16 mouse cellular contexts compared by ENCODE assay signal in the genomic region with DNA sequence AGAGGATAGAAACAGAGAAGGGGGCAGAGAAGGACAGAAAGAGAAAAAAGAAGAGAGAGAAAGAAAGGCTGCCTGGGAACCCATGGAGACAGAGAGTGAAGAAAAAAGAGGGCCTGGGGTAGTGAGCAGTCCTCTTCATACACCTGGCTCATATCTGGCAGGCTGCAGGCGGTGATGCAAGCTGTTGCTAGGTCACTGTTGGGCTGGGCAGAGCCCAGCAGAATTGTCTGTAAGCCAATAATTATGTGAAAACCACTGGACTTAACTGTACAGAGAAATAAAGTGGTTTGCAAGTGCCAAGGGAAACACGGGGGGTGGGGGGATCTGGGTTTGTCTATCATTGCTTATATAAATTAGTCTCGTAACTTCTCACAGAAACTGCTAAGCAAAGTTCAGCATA.
DNase-seq lines count a peak whose midpoint lies in the region; ATAC-seq and TF ChIP-seq lines count a peak whose summit lies in the region.
"Had no signal": no experiment of that assay in that cellular context is flagged by ENCODE, and none has a peak within 500 bp of the region (broad histone marks: within the 10 kb centered on the region; RNA-seq: fewer than 3 reads in every experiment).

No protein-coding gene starts in this region.

- TF ChIP-seq CTCF in lung, embryonic 14.5 days (IDR thresholded peaks at IDR 0.05; ENCODE audit: low read depth): no peak
- TF ChIP-seq CTCF in lung, postnatal 0 days (IDR thresholded peaks at IDR 0.05): no peak

- ATAC-seq in heart, embryonic 13.5 days (ENCODE audit: extremely low read depth, insufficient number of reproducible peaks, low FRiP score, low TSS enrichment): no peak
- ATAC-seq in lung, embryonic 14.5 days (ENCODE audit: insufficient read depth): peak; percentile 31; the same call in 1 of the 2 replicates
- ATAC-seq in lung, postnatal 0 days: no peak
- ATAC-seq: forebrain, embryonic 16.5 days had no signal

- no peaks in the 10 kb centered on the region for H3K27me3 ChIP-seq in heart, embryonic 13.5 days (replicated peaks)
- H3K27me3 ChIP-seq in lung, embryonic 14.5 days (ENCODE audit: insufficient read depth, low read length): no peaks in the 10 kb centered on the region
- no peaks in the 10 kb centered on the region for H3K27me3 ChIP-seq in lung, postnatal 0 days (replicated peaks; ENCODE audit: insufficient read depth, low read length)
- H3K27me3 ChIP-seq: embryonic facial prominence, embryonic 12.5 days; forebrain, embryonic 12.5 days had no signal

- H3K4me2 ChIP-seq in heart, embryonic 13.5 days: no peak overlapping the region
- H3K4me2 ChIP-seq in lung, embryonic 14.5 days: no peak overlapping the region
- H3K4me2 ChIP-seq in lung, postnatal 0 days (replicated peaks; ENCODE audit: low read depth, low read length): no peak overlapping the region
- H3K4me2 ChIP-seq: embryonic facial prominence, embryonic 12.5 days; forebrain, embryonic 12.5 days; hindbrain, embryonic 14.5 days had no signal

- DNase-seq in adrenal gland, postnatal 14 days: peak; percentile 24
- DNase-seq in adrenal gland, adult (ENCODE audit: inconsistent age in 2 of 2, low spot score in 1 of 2): no peak
- no peak for DNase-seq in heart, adult 11 months
- no peak for DNase-seq in lung, embryonic 14.5 days
- no peak for DNase-seq in lung, postnatal 0 days (ENCODE audit: low spot score)
- no peak for DNase-seq in kidney, adult 8-10 months
- DNase-seq: cerebellum, adult 11 months; cerebellum, adult 8-10 months; embryo, embryonic 11 days; gastrocnemius, postnatal 10 days had no signal

- H3K36me3 ChIP-seq in heart, embryonic 13.5 days: no peaks in the 10 kb centered on the region
- H3K36me3 ChIP-seq in lung, embryonic 14.5 days (ENCODE audit: insufficient read depth): no peaks in the 10 kb centered on the region
- H3K36me3 ChIP-seq in lung, postnatal 0 days (ENCODE audit: insufficient read depth, low read length): no peaks in the 10 kb centered on the region
- H3K36me3 ChIP-seq: embryonic facial prominence, embryonic 12.5 days; forebrain, embryonic 12.5 days; hindbrain, embryonic 10.5 days had no signal

- H3K9ac ChIP-seq in heart, embryonic 13.5 days: no peak overlapping the region
- no peak overlapping the region for H3K9ac ChIP-seq in lung, embryonic 14.5 days
- H3K9ac ChIP-seq in lung, postnatal 0 days (replicated peaks; ENCODE audit: low read depth): no peak overlapping the region
- H3K9ac ChIP-seq: embryonic facial prominence, embryonic 12.5 days; forebrain, embryonic 12.5 days; hindbrain, embryonic 14.5 days had no signal

- H3K4me3 ChIP-seq in heart, embryonic 13.5 days: no peak overlapping the region
- no peak overlapping the region for H3K4me3 ChIP-seq in lung, embryonic 14.5 days (ENCODE audit: low read depth, low read length)
- H3K4me3 ChIP-seq in lung, postnatal 0 days (ENCODE audit: low read depth, low read length): no peak overlapping the region
- H3K4me3 ChIP-seq: embryonic facial prominence, embryonic 12.5 days; forebrain, embryonic 12.5 days; hindbrain, embryonic 10.5 days had no signal

- WGBS in heart, embryonic 13.5 days: 72% methylated on average over 3 of the region's 3 CpGs
- WGBS in lung, embryonic 14.5 days: 65% methylated on average over 3 of the region's 3 CpGs
- WGBS in lung, postnatal 0 days: 74% methylated on average over 3 of the region's 3 CpGs

- H3K4me1 ChIP-seq in heart, embryonic 13.5 days: peaks cover 4% of the 10 kb centered on the region
- H3K4me1 ChIP-seq in lung, embryonic 14.5 days (ENCODE audit: insufficient read depth): no peaks in the 10 kb centered on the region
- H3K4me1 ChIP-seq in lung, postnatal 0 days (ENCODE audit: insufficient read depth, low read depth, low read length): no peaks in the 10 kb centered on the region
- H3K4me1 ChIP-seq: embryonic facial prominence, embryonic 12.5 days; forebrain, embryonic 12.5 days; hindbrain, embryonic 10.5 days had no signal

- H3K9me3 ChIP-seq in heart, embryonic 13.5 days: no peaks in the 10 kb centered on the region
- H3K9me3 ChIP-seq in lung, embryonic 14.5 days (ENCODE audit: low read depth, low read length): no peaks in the 10 kb centered on the region
- H3K9me3 ChIP-seq in lung, postnatal 0 days (ENCODE audit: low read length): no peaks in the 10 kb centered on the region
- H3K9me3 ChIP-seq: embryonic facial prominence, embryonic 12.5 days; forebrain, embryonic 12.5 days; hindbrain, embryonic 10.5 days had no signal

- no peak for TF ChIP-seq EP300 in lung, postnatal 0 days (IDR thresholded peaks at IDR 0.05)

- 0 out of 2 replicates have a peak overlapping the region, but pooled peaks have one; percentile 28 for H3K27ac ChIP-seq in heart, embryonic 13.5 days (replicated peaks)
- H3K27ac ChIP-seq in lung, embryonic 14.5 days (ENCODE audit: low read depth): no peak overlapping the region
- no peak overlapping the region for H3K27ac ChIP-seq in lung, postnatal 0 days (ENCODE audit: low read length)
- H3K27ac ChIP-seq: embryonic facial prominence, embryonic 12.5 days; forebrain, embryonic 12.5 days; hindbrain, embryonic 10.5 days; hindbrain, embryonic 14.5 days had no signal
